Mouse (Mus musculus): Measurements from ENCODE around the gene Lasp1.
"Not testable (repeated sequence)": the region's sequence is repeated elsewhere in the genome, so short reads cannot be mapped to it uniquely, and the experiment has no call there.

Lasp1 gene

DNA sequence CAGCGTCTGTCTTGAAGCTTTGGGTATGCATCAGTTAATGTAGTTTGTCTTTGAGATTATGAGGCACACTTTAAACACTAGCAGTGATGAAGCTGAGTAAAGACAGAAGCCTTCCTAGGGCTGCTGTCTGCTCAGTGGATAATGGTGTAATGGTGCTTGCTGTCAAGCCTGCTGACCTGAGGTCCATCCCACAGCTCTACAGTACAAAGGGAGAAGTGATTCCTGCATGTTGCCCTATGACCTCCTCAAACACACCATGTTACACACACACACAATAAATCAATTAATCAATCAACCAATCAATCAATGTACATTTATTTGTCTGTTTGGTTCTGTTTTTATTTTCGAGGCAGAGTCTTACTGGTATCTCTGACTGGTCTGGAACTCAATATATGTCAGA, 63.3 kb downstream of the Lasp1 start:
- DNase-seq (ENCODE audit: inconsistent age in 2 of 2, low spot score in 1 of 2), result no peak

DNA sequence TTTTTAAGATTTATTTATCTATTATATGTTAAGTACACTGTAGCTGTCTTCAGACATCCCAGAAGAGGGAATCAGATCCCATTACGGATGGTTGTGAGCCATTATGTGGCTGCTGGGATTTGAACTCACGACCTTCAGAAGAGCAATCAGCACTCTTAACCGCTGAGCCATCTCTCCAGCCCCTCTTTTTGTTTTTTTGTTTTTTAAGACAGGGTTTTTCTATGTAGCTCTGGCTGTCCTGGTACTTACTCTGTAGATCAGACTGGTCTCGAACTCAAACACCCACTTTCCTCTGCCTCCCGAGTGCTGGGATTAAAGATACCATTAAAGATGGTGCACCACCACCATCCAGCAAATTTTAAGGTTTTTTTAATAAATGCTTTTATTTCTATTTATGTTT, 66.6 kb downstream of the Lasp1 start:
- no peak for DNase-seq (ENCODE audit: inconsistent age in 2 of 2, low spot score in 1 of 2)

DNA sequence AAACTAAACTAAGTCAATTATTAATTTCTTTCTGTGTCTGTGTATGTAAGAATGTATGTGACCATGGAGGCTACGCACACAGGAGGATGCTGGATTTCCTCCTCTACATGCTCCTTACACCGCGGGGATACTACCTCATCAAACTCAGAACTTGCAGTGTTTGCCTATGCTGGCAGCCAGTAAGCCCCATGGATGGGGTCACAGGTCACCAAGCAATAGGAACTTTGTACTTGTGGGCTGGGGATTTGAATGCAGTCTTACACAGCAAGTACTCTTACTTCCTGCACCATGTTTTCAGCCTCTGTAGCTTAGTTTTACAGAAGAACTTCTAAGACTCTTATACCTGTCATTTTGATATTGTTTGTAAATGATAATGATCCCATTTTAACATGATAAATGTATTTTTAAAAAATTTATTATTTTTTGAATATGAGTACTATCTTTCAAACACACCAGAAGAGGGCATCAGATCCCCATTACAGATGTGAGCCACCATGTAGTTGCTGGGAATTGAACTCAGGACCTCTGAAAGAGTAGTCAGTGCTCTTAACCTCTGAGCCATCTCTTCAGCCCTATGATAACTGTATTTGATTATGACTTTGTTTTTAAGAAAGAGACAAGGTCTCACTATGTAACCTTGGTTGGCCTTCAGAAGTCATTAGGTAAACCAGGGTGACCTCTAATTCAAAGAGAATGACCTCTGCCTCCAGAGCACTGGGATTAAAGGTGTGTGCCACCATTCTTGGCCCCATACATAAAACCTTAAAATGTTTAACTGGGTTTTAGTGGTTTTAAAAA, 67.5 kb downstream of the Lasp1 start:
- DNase-seq (ENCODE audit: inconsistent age in 2 of 2, low spot score in 1 of 2), result no peak

DNA sequence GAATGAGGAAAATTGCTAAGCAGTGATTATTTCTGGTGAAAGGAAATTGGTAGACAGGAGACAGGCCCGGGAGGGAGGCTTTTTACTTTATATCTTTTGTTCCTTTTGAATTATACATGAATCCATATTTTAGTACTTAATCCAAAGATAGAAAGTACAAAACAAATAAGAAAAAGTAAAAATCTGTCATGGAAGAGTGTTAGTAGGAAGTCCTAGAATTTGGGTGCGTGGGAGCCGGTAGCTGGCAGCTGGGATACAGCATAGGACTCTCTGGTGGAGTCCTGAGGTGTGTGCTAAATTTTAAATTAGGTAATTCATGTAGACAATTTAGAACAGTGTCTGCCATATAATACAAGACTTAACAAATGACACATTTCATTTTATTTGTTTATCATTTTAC, 68.8 kb downstream of the Lasp1 start:
- DNase-seq (ENCODE audit: inconsistent age in 2 of 2, low spot score in 1 of 2), result no peak

DNA sequence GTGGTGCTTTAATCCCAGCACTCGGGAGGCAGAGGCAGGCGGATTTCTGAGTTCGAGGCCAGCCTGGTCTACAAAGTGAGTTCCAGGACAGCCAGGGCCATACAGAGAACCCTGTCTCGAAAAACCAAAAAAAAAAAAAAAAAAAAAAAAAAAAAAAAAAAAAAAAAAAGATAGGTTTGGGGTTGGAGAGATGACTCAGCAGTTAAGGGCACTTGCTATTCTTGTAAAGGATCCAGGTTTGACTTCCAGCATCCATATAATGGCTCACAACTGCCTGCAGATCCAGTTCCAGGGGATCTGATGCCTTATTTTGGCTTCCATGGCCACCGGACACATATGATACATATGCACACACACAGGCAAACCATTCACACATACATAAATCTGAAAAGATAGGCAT, 73.6 kb downstream of the Lasp1 start:
- DNase-seq (ENCODE audit: inconsistent age in 2 of 2, low spot score in 1 of 2), result not testable (repeated sequence)

DNA sequence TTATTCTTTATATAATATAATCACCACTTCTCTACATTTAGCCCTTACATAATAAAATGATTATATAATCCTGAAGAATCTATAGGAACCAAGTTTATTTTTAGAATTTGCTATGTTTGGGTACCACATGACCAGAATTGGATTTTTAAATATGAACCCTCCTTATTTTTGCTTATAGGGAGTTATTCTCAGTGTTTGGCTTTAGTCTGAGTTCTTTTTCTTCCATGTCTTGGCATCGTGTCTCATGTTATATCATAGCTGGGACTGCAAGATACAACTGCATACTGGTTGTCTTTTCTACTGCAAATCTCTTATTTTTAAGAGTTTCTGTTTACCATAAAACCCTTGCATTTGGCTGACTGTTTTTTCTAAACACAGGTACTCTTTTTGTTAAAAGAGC, 75.6 kb downstream of the Lasp1 start:
- no peak for DNase-seq (ENCODE audit: inconsistent age in 2 of 2, low spot score in 1 of 2)

DNA sequence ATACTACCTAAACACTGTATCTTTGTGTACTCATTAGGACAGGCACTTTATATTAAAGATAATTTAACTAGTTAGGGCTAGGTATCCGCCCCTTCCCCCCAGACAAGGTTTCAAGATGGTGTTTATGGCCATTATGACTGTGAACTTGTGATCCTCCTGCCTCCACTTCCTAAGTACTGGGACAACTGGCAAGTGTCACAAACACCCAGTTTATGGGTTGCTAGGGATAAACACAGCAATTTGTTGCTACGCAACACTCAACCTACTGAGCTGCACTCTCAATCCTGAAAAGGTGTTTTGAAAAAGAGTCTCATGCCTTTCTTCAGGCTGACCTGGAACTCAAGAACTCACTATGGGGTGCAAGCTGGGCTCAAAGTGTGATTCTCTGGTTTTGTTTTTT, 78.5 kb downstream of the Lasp1 start:
- no peak for DNase-seq (ENCODE audit: inconsistent age in 2 of 2, low spot score in 1 of 2)

DNA sequence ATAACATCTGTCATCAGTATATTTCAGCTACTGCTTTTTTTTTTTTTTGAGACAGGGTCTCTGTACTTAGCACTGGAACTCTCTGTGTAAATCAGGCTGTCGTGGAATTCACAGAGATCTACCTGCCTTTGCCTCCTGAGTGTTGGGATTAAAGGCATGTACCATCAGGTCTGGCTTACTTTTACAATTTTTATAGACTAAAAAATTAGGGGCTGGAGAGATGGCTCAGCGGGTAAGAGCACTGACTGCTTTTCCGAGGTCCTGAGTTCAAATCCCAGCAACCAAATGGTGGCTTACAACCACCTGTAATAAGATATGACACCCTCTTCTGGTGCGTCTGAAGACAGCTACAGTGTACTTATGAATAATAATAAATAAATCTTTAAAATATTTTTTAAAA, 81.6 kb downstream of the Lasp1 start:
- no peak for DNase-seq (ENCODE audit: inconsistent age in 2 of 2, low spot score in 1 of 2)

DNA sequence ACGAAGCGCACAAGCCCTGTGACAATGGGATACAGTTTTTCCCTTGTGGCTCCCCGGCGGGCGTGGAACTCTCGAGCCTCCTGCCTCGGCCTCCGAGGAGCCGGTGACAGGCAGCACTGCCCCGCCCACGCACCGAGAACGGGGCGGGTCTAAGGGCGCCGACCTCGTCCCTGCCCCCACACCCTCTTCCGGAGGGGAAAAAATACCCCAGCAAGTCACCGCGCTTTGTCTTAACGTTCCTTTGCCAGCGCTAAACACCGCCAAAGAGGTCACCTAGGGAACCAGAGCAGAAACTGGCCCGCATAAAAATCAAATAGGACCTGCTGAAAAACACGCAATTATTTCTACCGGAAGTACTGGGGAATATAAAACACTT, 84.7 kb downstream of the Lasp1 start:
- DNase-seq (ENCODE audit: inconsistent age in 2 of 2, low spot score in 1 of 2), result peak; percentile 83 to 92

DNA sequence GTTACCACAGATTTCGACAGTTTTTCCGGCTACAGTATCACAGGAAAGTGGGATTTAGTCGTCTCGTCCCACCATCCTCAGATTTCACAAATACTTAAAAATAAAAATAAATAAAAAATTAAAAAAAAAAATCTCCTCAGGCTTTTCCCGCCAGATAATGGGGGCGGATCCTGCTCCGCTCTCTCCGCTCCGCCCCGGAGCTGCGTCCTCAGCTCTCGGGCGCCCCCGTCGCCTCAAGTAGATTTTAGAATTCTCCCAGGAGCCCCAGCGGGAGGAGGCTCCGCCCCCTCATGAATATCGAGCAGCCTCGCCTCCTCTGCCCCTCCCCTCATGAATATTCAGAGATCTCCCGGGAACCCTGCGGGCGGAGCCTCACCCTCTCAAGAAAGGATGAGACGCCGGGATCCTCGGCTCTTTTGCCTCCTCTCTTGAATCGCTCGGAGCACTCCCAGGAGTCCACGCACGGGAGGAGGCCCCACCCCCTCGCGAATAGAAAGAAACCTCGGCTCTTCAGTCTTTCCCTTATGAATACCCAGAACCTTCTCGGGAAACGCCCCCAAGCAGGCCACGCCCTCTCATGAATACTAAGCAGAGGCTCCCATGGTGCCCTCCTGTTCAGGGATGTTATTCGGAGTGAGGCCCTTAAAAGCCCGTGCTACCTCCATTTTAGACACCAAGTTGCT, 85.3 kb downstream of the Lasp1 start, which contains the start of gene Fbxo47:
Fbxo47 (minus strand) TSS at position 237 of the 683 bp plus-strand sequence.
- DNase-seq (ENCODE audit: inconsistent age in 2 of 2, low spot score in 1 of 2), result peak; percentile 98 to 99

DNA sequence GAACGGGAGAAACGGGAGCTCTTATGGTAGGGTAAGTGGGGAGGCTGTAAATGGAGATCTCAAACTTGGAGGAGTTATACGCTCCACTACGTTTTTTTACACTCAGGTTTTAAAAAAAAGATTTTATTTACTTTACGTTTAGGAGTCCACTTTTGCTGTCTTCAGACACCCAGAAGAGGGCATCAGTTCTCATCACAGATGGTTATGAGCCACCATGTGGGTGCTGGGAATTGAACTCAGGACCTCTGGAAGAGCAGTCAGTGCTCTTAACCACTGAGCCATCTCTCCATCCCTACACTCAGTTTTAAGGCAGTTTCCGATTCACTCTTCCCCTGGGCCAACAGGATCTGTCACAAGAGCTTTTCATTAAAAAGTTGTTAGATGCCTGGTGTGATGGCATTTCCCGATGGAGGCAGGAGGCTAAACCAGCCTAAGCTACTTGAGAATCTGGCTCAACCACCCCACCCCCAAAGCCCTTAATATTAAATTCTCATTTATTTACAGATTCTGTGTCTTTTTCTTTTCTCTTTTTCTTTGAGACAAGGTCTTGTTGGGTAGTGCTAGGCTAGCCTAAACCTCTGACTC, 85.9 kb downstream of the Lasp1 start:
- DNase-seq (ENCODE audit: inconsistent age in 2 of 2, low spot score in 1 of 2), result no peak

DNA sequence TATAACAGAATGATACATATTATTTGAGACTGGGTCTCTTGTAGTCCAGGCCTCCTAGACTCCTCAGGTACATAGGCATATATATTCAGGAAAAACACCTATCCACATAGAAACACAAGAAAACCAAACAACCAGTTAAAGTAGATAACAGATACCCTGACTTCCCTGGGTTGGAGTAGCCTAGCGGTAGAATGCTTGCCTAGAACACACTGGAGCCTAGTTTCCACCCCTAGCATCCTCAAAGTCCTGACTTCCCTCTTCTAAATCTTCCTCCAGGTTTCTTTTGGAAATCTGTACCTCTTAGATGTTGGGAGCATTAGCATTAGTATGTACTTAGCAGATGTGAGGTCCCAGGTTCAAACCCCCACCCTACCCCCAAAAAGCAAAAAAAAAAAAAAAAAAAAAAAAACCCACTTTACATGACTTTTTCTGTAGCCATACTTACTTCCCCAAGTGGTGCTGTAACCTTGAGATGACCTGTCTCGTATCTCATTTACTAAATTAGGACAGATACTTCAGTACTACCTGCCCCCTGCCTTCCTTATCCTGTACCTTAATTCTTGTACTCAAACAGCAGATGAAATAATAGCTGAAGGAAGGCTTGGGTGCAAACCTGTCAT, 86.6 kb downstream of the Lasp1 start:
- DNase-seq (ENCODE audit: inconsistent age in 2 of 2, low spot score in 1 of 2), result no peak
